Mouse (Mus musculus): ENCODE results near the gene Zc4h2. TPM values are rescaled to one million over a fixed set of nuclear protein-coding genes. Genes with fewer than 3 reads are reported as not detected.

Zc4h2 gene
- polyA plus RNA-seq (2012; rRNA removed): 2.2 and 2.6 TPM in 2 replicates

GRCm38 (mm10) chrX:95657804-95658599 lies at the start of gene Zc4h2:
TSS of gene Zc4h2 (minus strand) at chrX:95658509.

Other genes starting within 250 kb of the Zc4h2 start
- 2.9 and 3.5 TPM in 2 replicates for gene Amer1, start 213.6 kb downstream of the Zc4h2 start, polyA plus RNA-seq (2012; rRNA removed)
- gene Asb12, start 100.5 kb downstream of the Zc4h2 start, polyA plus RNA-seq (2012; rRNA removed): 0.21 TPM in 1 of 2 replicates, not detected in the other
- not detected in 2 replicates for gene Pfn5, start 100.4 kb downstream of the Zc4h2 start, polyA plus RNA-seq (2012; rRNA removed)
- 1.8 TPM in 2 replicates for gene Zc3h12b, start 53.2 kb upstream of the Zc4h2 start, polyA plus RNA-seq (2012; rRNA removed)

All from ovary, adult 2 months (tissue).